Mouse (Mus musculus) layer of hippocampus, adult 18-20 months (tissue): ENCODE measurements at regions not wholly inside any gene's neighbourhood (a gene's known extent, or its start where the extent isn't known, plus 50 kb on each side); places are given as distances from the start of the nearest gene placed in this dataset.
"Not testable (repeated sequence)": the region's sequence is repeated elsewhere in the genome, so short reads cannot be mapped to it uniquely, and the experiment has no call there.

Source experiments
- DNase-seq, 2 experiments: peaks; one replicate each; pipeline ENCODE4 v3.0.0; 2022; ENCODE audit warnings: low spot score in 2 of 2

- DNase-seq = not testable (repeated sequence)
Observed at GRCm38 (mm10) chr8:71823655-71824622, 57.9 kb upstream of the Zfp709 start.

- not testable (repeated sequence) for DNase-seq
Observed at GRCm38 (mm10) chr8:71822749-71823148, 59.1 kb upstream of the Zfp709 start.

GRCm38 (mm10) chr8:71819936-71820335 is 61.9 kb upstream of the Zfp709 start:
- not testable (repeated sequence) for DNase-seq

GRCm38 (mm10) chr8:71819381-71819780 is 62.4 kb upstream of the Zfp709 start:
- DNase-seq = not testable (repeated sequence)

GRCm38 (mm10) chr8:71816272-71817034 is 65.4 kb upstream of the Zfp709 start:
- not testable (repeated sequence) for DNase-seq

GRCm38 (mm10) chr8:71815813-71816212 is 66.0 kb upstream of the Zfp709 start:
- not testable (repeated sequence) for DNase-seq

- DNase-seq = not testable (repeated sequence)
Observed at GRCm38 (mm10) chr8:71814740-71815514, 66.9 kb upstream of the Zfp709 start.

- DNase-seq = not testable (repeated sequence)
Observed at GRCm38 (mm10) chr8:71813889-71814288, 67.9 kb upstream of the Zfp709 start.

- not testable (repeated sequence) for DNase-seq
Observed at GRCm38 (mm10) chr8:71813239-71813638, 68.6 kb upstream of the Zfp709 start.

GRCm38 (mm10) chr8:71807788-71808187 is 74.0 kb upstream of the Zfp709 start:
- DNase-seq = not testable (repeated sequence)

GRCm38 (mm10) chr8:71804586-71804985 is 77.2 kb upstream of the Zfp709 start:
- not testable (repeated sequence) for DNase-seq

- not testable (repeated sequence) for DNase-seq
Observed at GRCm38 (mm10) chr8:71802226-71802625, 76.7 kb upstream of the Fcho1 start.

GRCm38 (mm10) chr8:71789031-71789460 is 63.5 kb upstream of the Fcho1 start:
- DNase-seq = peak in 1 of 2 experiments; percentile 6

GRCm38 (mm10) chr8:71780624-71781023 is 55.1 kb upstream of the Fcho1 start:
- not testable (repeated sequence) for DNase-seq

- DNase-seq = not testable (repeated sequence)
Observed at GRCm38 (mm10) chr8:71779824-71780223, 54.3 kb upstream of the Fcho1 start.

- not testable (repeated sequence) for DNase-seq
Observed at GRCm38 (mm10) chr8:71779380-71779779, 53.9 kb upstream of the Fcho1 start.

GRCm38 (mm10) chr8:71778916-71779315 is 53.4 kb upstream of the Fcho1 start:
- no peak for DNase-seq
